In the genomic region with DNA sequence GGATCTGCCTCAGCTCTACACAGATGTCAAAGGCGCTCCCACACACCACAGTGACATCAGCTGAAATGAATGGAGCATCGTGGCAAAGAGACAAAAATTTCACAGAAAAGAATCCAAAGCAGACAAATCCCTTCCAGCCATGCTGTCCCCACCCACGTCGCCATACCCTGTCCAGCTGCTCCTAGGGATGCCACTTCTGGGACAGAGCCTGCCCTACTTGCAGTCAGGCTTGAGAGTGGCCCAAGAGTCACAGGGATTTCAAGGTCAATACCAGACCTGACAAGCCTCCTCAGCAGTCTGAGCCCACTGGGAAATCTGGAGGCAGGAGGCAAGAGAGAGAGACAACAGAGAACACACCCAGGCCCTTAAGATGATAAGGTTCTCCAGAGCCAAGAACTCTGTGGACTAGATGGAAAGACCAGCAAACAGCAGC, we compare ENCODE assay signal across 11 mouse cellular contexts. TPM values are rescaled to one million over a fixed set of nuclear protein-coding genes. Genes with fewer than 3 reads are reported as not detected.
DNase-seq lines count a peak whose midpoint lies in the region; ATAC-seq lines count a peak whose summit lies in the region.
"Had no signal": no experiment of that assay in that cellular context is flagged by ENCODE, and none has a peak within 500 bp of the region (broad histone marks: within the 10 kb centered on the region; RNA-seq: fewer than 3 reads in every experiment).

No protein-coding gene starts in this region.

- no peak overlapping the region for H3K4me2 ChIP-seq in limb, embryonic 15.5 days
- no peak overlapping the region for H3K4me2 ChIP-seq in stomach, embryonic 16.5 days (ENCODE audit: low read depth, low read length)
- no peak overlapping the region for H3K4me2 ChIP-seq in hindbrain, embryonic 14.5 days (replicated peaks)
- H3K4me2 ChIP-seq: liver, embryonic 15.5 days had no signal

- ATAC-seq in limb, embryonic 15.5 days (ENCODE audit: insufficient number of reproducible peaks, low FRiP score, low TSS enrichment, low read depth): no peak
- ATAC-seq in stomach, embryonic 16.5 days (ENCODE audit: insufficient read depth, low FRiP score): no peak
- ATAC-seq in hindbrain, embryonic 14.5 days (ENCODE audit: low FRiP score): no peak

- 0 out of 2 replicates have a peak, but pooled peaks cover 2% of the 10 kb centered on the region for H3K4me1 ChIP-seq in limb, embryonic 15.5 days
- H3K4me1 ChIP-seq in limb, embryonic 10.5 days: peaks cover 11% of the 10 kb centered on the region
- no peaks in the 10 kb centered on the region for H3K4me1 ChIP-seq in stomach, embryonic 16.5 days (ENCODE audit: control insufficient read depth, insufficient read depth, low read length)
- no peaks in the 10 kb centered on the region for H3K4me1 ChIP-seq in hindbrain, embryonic 14.5 days (replicated peaks; ENCODE audit: control insufficient read depth, insufficient read depth, low read length)
- H3K4me1 ChIP-seq: liver, embryonic 15.5 days had no signal

- H3K27me3 ChIP-seq in limb, embryonic 15.5 days: no peaks in the 10 kb centered on the region
- no peaks in the 10 kb centered on the region for H3K27me3 ChIP-seq in limb, embryonic 10.5 days (ENCODE audit: low read depth, poor library complexity, severe bottlenecking)
- no peaks in the 10 kb centered on the region for H3K27me3 ChIP-seq in stomach, embryonic 16.5 days (ENCODE audit: control insufficient read depth, insufficient read depth, low read length)
- H3K27me3 ChIP-seq in hindbrain, embryonic 14.5 days (ENCODE audit: control insufficient read depth, insufficient read depth, low read length): no peaks in the 10 kb centered on the region
- H3K27me3 ChIP-seq: liver, embryonic 15.5 days had no signal

- no peak overlapping the region for H3K9ac ChIP-seq in limb, embryonic 15.5 days
- no peak overlapping the region for H3K9ac ChIP-seq in stomach, embryonic 16.5 days (ENCODE audit: low read length)
- no peak overlapping the region for H3K9ac ChIP-seq in hindbrain, embryonic 14.5 days
- H3K9ac ChIP-seq: liver, embryonic 15.5 days had no signal

- DNase-seq in limb, embryonic 10.5 days (ENCODE audit: low spot score): no peak
- DNase-seq in gastrocnemius, postnatal 14 days: peak; percentile 44
- peak; percentile 43 to 67 for DNase-seq in heart, postnatal 36 days
- no peak for DNase-seq in thymus, postnatal 14 days
- DNase-seq in hindbrain, embryonic 14.5 days (ENCODE audit: low spot score): no peak
- DNase-seq: adrenal gland, adult 8-10 months; cerebellum, adult 2 months had no signal

- no peak overlapping the region for H3K4me3 ChIP-seq in limb, embryonic 15.5 days
- no peak overlapping the region for H3K4me3 ChIP-seq in limb, embryonic 10.5 days
- H3K4me3 ChIP-seq in stomach, embryonic 16.5 days (replicated peaks; ENCODE audit: low read length): no peak overlapping the region
- H3K4me3 ChIP-seq in hindbrain, embryonic 14.5 days (replicated peaks; ENCODE audit: low read length): no peak overlapping the region
- H3K4me3 ChIP-seq: erythroblast, embryonic 14.5 days; liver, embryonic 15.5 days had no signal

- H3K27ac ChIP-seq in limb, embryonic 15.5 days: peak overlapping the region; percentile 9; the same call in 1 of the 2 replicates
- H3K27ac ChIP-seq in limb, embryonic 10.5 days: no peak overlapping the region
- peak overlapping the region; percentile 58 for H3K27ac ChIP-seq in stomach, embryonic 16.5 days (ENCODE audit: low read length)
- no peak overlapping the region for H3K27ac ChIP-seq in hindbrain, embryonic 14.5 days
- H3K27ac ChIP-seq: liver, embryonic 15.5 days had no signal

- no peaks in the 10 kb centered on the region for H3K36me3 ChIP-seq in limb, embryonic 15.5 days
- H3K36me3 ChIP-seq in limb, embryonic 10.5 days: no peaks in the 10 kb centered on the region
- no peaks in the 10 kb centered on the region for H3K36me3 ChIP-seq in stomach, embryonic 16.5 days (ENCODE audit: control insufficient read depth, insufficient read depth, low read length)
- no peaks in the 10 kb centered on the region for H3K36me3 ChIP-seq in hindbrain, embryonic 14.5 days (replicated peaks; ENCODE audit: control insufficient read depth, insufficient read depth)
- H3K36me3 ChIP-seq: liver, embryonic 15.5 days had no signal

- WGBS in limb, embryonic 15.5 days: 54% methylated on average over 4 of the region's 4 CpGs
- 79% methylated on average over 4 of the region's 4 CpGs for WGBS in limb, embryonic 10.5 days
- WGBS in stomach, embryonic 16.5 days: 68% methylated on average over 4 of the region's 4 CpGs
- WGBS in hindbrain, embryonic 14.5 days: 83% methylated on average over 4 of the region's 4 CpGs

- intact Hi-C loops in gastrocnemius, postnatal 14 days (cut with DNase I; ENCODE audit: low total_unique reads): no loop called here
- intact Hi-C loops in heart, postnatal 36 days (cut with DNase I): no loop called here

- no peaks in the 10 kb centered on the region for H3K9me3 ChIP-seq in limb, embryonic 15.5 days
- H3K9me3 ChIP-seq in limb, embryonic 10.5 days (replicated peaks): no peaks in the 10 kb centered on the region
- no peaks in the 10 kb centered on the region for H3K9me3 ChIP-seq in stomach, embryonic 16.5 days (replicated peaks; ENCODE audit: control insufficient read depth, low read length)
- no peaks in the 10 kb centered on the region for H3K9me3 ChIP-seq in hindbrain, embryonic 14.5 days (ENCODE audit: control insufficient read depth, low read length)
- H3K9me3 ChIP-seq: liver, embryonic 15.5 days had no signal

RNA-seq across cellular contexts. Expression of a gene that starts 24.4 kb away (rescaled TPM):
- polyA plus RNA-seq in limb, embryonic 15.5 days (2015; fragmentation: Nextera tagmentation; extraction: Ambion mirVana): 11.9 and 13.5 TPM in 2 replicates
- polyA plus RNA-seq in limb, embryonic 10.5 days (2016; fragmentation: Nextera tagmentation; extraction: Ambion mirVana): 3.8 and 4.2 TPM in 2 replicates
- total RNA-seq in gastrocnemius, postnatal 14 days (2021): 1 to 10 TPM; 4.5 to 6.7 TPM
- total RNA-seq in heart, postnatal 36 days (2021): 1 to 10 TPM; 2.6 to 3.1 TPM
- polyA plus RNA-seq in stomach, embryonic 16.5 days (2015; fragmentation: Nextera tagmentation; extraction: Ambion mirVana): 8.9 and 9.5 TPM in 2 replicates
- polyA plus RNA-seq in hindbrain, embryonic 14.5 days (2014; fragmentation: Nextera tagmentation; extraction: Ambion mirVana): 18.0 and 18.9 TPM in 2 replicates

Comparison
In these comparisons a context has a peak if more than half of its experiments do, and no peak if none do; other contexts are left out.
1. H3K27ac ChIP-seq: peak in limb, embryonic 15.5 days (single experiment) and stomach, embryonic 16.5 days (single experiment); none in limb, embryonic 10.5 days (single experiment) and hindbrain, embryonic 14.5 days (single experiment).
2. DNase-seq: peak in gastrocnemius, postnatal 14 days (single experiment) and heart, postnatal 36 days (2 of 2); none in limb, embryonic 10.5 days (single experiment), thymus, postnatal 14 days (single experiment) and hindbrain, embryonic 14.5 days (single experiment).